Mouse (Mus musculus): ENCODE results near the gene Erbb2.

Erbb2 gene

DNA sequence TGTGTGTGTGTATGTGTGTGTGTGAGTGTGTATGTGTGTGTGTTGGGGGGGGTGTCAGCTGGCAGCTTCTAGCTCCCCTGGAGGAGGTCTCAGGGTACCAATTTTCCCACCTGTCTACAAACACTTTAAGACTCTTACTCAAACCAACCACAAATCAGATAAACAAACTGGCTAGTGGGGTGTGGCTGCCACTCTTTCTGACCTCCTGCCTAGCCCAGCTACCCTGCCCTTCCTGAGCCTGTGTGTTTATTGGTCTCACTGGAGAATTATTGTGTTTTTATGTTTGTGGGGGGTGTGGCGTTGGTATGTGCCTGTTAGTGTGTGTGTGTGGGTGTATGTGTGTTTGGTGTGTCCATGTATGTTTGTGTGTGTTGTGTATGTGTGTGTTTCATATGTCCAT, 4.8 kb downstream of the Erbb2 start:
- Histone ChIP-seq H3K9me3 (ENCODE audit: low read length) (no peaks in the 10 kb centered on the region), H3K4me3 (replicated peaks; ENCODE audit: low read length) (no peak overlapping the region), H3K27me3 (ENCODE audit: insufficient read depth, low read length) (peaks cover 46% of the 10 kb centered on the region), H3K4me1 (replicated peaks; ENCODE audit: low read depth, low read length) (peaks cover 30% of the 10 kb centered on the region), H3K36me3 (ENCODE audit: insufficient read depth, low read length) (0 out of 2 replicates have a peak, but pooled peaks cover 8% of the 10 kb centered on the region)
- TF ChIP-seq NANOG (IDR thresholded peaks at IDR 0.05; ENCODE audit: borderline replicate concordance, low read length) = no peak

DNA sequence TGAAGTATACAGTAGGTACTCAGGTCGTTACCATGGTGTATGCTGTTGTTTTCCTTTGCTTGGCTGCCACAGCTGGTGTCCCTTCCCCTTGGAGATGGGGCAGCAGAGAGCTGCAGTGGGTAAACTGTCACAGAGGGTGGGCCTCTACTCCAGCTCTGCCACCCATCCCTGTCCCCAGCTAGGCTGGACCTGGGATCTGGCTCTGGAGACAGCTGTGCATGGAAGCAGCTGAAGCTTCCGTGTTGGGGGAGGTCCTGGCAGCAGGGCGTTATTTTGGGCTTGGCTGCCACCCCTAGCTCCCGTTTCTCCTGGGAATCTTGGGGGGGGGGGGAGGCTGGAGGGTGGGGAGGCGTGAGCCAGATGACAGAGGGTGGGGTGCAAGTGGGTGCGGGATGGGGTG, 6.0 kb downstream of the Erbb2 start:
- Histone ChIP-seq H3K9me3 (ENCODE audit: low read length) (no peaks in the 10 kb centered on the region), H3K27me3 (ENCODE audit: insufficient read depth, low read length) (peaks cover 37% of the 10 kb centered on the region), H3K4me3 (replicated peaks; ENCODE audit: low read length) (no peak overlapping the region), H3K36me3 (ENCODE audit: insufficient read depth, low read length) (peaks cover 16% of the 10 kb centered on the region), H3K4me1 (replicated peaks; ENCODE audit: low read depth, low read length) (peaks cover 26% of the 10 kb centered on the region)
- TF ChIP-seq CTCF (conservative IDR thresholded peaks at IDR 0.05; ENCODE audit: low read length) (no peak), POU5F1 (IDR thresholded peaks at IDR 0.05; ENCODE audit: borderline replicate concordance, low read length) (no peak), NANOG (IDR thresholded peaks at IDR 0.05; ENCODE audit: borderline replicate concordance, low read length) (no peak)

DNA sequence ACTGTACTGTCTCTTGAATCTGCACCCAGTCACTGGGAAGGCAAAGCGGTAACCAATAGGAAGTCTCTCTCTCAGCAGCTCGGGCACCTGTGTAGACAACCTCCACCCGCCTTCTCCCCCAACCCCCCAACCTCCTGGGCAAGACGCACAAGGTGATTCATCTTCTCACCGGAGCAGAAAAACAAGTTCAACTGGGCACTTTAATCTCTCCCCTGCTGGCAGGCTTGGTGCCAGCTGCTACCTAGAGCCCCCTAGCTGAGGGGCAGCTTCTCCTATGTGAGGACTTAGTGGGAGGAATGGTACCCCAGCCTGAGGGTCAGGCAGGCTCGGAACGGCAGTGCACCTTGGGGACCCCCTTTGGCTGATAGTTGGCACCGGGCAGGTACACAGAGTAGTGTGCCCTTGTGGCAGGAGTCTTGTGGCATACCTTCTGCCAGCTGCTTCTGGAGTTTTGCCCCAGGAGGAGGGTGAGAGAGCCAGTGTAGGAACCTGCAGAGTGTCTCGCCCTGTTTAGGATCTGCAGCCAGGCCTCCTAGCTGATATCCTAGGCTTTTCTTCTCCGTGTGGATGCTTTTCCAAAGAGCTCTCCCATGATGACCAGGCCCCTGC, 6.8 kb downstream of the Erbb2 start:
- H3K9me3 ChIP-seq (ENCODE audit: low read length) = no peaks in the 10 kb centered on the region
- no peak overlapping the region for H3K4me3 ChIP-seq (replicated peaks; ENCODE audit: low read length)
- peaks cover 19% of the 10 kb centered on the region for H3K4me1 ChIP-seq (replicated peaks; ENCODE audit: low read depth, low read length)
- peaks cover 29% of the 10 kb centered on the region for H3K27me3 ChIP-seq (ENCODE audit: insufficient read depth, low read length)
- TF ChIP-seq POU5F1 (IDR thresholded peaks at IDR 0.05; ENCODE audit: borderline replicate concordance, low read length) (no peak), CTCF (conservative IDR thresholded peaks at IDR 0.05; ENCODE audit: low read length) (no peak), NANOG (IDR thresholded peaks at IDR 0.05; ENCODE audit: borderline replicate concordance, low read length) (no peak)
- H3K36me3 ChIP-seq (ENCODE audit: insufficient read depth, low read length) = peaks cover 16% of the 10 kb centered on the region

DNA sequence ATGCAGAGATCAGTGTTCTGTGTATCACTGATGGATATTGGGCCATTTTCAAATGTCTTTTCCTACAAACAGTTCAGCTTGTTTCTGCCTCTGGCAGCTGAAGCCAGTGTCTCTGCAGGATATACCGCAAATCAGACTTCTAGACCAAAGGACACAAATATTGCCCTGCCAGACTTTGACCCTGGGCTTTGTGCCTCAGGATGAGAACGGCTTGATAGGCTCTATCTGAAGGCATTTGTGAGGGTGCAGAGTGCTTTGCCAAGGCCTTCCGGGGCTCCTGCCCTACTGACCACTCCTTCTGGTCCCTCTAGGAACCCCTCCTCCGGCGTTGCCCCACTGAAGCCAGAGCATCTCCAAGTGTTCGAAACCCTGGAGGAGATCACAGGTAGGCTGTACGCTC, 14.3 kb downstream of the Erbb2 start:
- Histone ChIP-seq H3K4me3 (replicated peaks; ENCODE audit: low read length) (no peak overlapping the region), H3K27me3 (ENCODE audit: insufficient read depth, low read length) (peaks cover 6% of the 10 kb centered on the region; the same call in 1 of the 2 replicates)
- no peak for TF ChIP-seq CTCF (conservative IDR thresholded peaks at IDR 0.05; ENCODE audit: low read length)
- no peak for TF ChIP-seq POU5F1 (IDR thresholded peaks at IDR 0.05; ENCODE audit: borderline replicate concordance, low read length)

DNA sequence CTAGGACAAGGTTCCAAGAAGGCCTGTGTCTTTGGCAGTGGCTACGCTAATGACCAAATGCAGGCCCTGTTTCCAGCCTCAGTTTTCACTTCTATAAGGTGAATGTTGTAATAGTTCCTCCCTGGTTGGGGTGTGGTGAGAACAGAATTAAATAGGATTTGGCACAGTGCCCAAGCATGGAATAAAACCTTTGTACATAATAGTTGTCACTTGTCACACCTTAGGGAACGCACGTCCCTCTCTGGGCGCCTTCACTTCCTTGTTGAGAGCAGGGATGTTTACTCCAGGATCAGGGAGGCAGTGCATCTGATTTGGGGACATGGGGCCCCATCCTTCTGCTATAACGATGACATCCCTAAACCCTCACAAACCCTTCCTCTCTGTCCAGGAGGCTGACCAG, 16.2 kb downstream of the Erbb2 start:
- Histone ChIP-seq H3K27me3 (ENCODE audit: insufficient read depth, low read length) (peaks cover 6% of the 10 kb centered on the region; the same call in 1 of the 2 replicates), H3K9me3 (ENCODE audit: low read length) (no peaks in the 10 kb centered on the region), H3K4me3 (replicated peaks; ENCODE audit: low read length) (no peak overlapping the region), H3K4me1 (replicated peaks; ENCODE audit: low read depth, low read length) (peaks cover 6% of the 10 kb centered on the region; the same call in 1 of the 2 replicates), H3K36me3 (ENCODE audit: insufficient read depth, low read length) (peaks cover 27% of the 10 kb centered on the region)
- no peak for TF ChIP-seq NANOG (IDR thresholded peaks at IDR 0.05; ENCODE audit: borderline replicate concordance, low read length)
- TF ChIP-seq POU5F1 (IDR thresholded peaks at IDR 0.05; ENCODE audit: borderline replicate concordance, low read length) = no peak
- no peak for TF ChIP-seq CTCF (conservative IDR thresholded peaks at IDR 0.05; ENCODE audit: low read length)

More for the DNA sequence above, 14.3 kb downstream of the Erbb2 start:
- H3K9me3 ChIP-seq (ENCODE audit: low read length) = no peaks in the 10 kb centered on the region
- peaks cover 3% of the 10 kb centered on the region; the same call in 1 of the 2 replicates for H3K4me1 ChIP-seq (replicated peaks; ENCODE audit: low read depth, low read length)
- H3K36me3 ChIP-seq (ENCODE audit: insufficient read depth, low read length) = peaks cover 34% of the 10 kb centered on the region

DNA sequence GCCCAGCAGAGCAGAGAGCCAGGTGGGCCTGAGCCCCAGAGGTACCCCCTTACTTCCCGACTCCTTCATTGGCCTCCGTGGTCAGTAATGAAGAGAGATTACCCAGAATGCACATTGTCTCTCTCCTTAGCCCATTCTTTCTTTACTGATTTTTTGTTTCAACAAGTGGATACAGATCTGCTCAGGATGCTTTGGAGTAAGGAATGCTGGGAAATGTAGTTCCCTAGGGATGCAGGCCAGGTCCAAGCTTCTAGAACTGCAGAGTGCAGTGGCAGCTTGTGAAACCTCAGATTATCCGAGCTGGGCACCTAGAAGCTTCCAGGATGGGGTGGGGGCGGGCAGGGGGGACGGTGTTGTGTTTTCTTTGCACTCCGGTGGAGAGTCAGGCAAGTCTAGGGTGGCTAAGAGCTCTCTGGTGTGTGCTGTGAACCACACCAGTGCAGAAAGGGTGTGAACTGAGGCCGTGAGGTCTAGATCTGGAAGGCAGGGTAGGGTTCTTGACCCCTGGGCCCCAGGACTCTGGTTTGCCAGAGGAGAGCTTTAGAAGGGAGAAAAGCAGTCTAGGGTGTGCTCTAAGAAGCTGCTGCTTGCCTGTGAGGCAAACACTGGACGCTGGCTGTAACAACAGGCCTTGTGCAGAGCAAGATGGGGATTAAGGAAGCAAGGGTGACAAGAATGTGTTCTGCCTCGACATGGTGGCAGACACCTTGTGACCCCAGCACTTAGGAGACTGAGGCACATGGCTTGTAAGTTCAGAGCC, 19.7 kb downstream of the Erbb2 start:
- H3K9me3 ChIP-seq (ENCODE audit: low read length) = no peaks in the 10 kb centered on the region
- H3K4me3 ChIP-seq (replicated peaks; ENCODE audit: low read length) = no peak overlapping the region
- no peak for TF ChIP-seq NANOG (IDR thresholded peaks at IDR 0.05; ENCODE audit: borderline replicate concordance, low read length)
- no peak for TF ChIP-seq POU5F1 (IDR thresholded peaks at IDR 0.05; ENCODE audit: borderline replicate concordance, low read length)
- TF ChIP-seq CTCF (conservative IDR thresholded peaks at IDR 0.05; ENCODE audit: low read length) = no peak
- H3K4me1 ChIP-seq (replicated peaks; ENCODE audit: low read depth, low read length) = peaks cover 12% of the 10 kb centered on the region
- H3K36me3 ChIP-seq (ENCODE audit: insufficient read depth, low read length) = peaks cover 53% of the 10 kb centered on the region
- H3K27me3 ChIP-seq (ENCODE audit: insufficient read depth, low read length) = 0 out of 2 replicates have a peak, but pooled peaks cover 2% of the 10 kb centered on the region

DNA sequence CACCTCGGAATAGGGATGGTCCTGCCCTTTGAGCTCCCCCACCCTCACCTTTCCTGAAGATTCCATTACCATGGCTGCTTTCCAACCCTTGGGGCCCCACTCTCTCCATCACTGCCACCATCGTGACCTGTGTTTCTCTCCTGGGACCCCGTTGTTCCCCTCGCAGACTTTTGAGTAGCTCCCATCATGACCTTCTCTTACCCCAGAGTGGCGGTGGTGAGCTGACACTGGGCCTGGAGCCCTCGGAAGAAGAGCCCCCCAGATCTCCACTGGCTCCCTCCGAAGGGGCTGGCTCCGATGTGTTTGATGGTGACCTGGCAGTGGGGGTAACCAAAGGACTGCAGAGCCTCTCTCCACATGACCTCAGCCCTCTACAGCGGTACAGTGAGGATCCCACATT, 23.5 kb downstream of the Erbb2 start:
- Histone ChIP-seq H3K4me1 (replicated peaks; ENCODE audit: low read depth, low read length) (peaks cover 28% of the 10 kb centered on the region), H3K9me3 (ENCODE audit: low read length) (no peaks in the 10 kb centered on the region), H3K4me3 (replicated peaks; ENCODE audit: low read length) (no peak overlapping the region), H3K27me3 (ENCODE audit: insufficient read depth, low read length) (no peaks in the 10 kb centered on the region), H3K36me3 (ENCODE audit: insufficient read depth, low read length) (peaks cover 40% of the 10 kb centered on the region)
- TF ChIP-seq NANOG (IDR thresholded peaks at IDR 0.05; ENCODE audit: borderline replicate concordance, low read length) = no peak
- TF ChIP-seq CTCF (conservative IDR thresholded peaks at IDR 0.05; ENCODE audit: low read length) = no peak
- no peak for TF ChIP-seq POU5F1 (IDR thresholded peaks at IDR 0.05; ENCODE audit: borderline replicate concordance, low read length)

DNA sequence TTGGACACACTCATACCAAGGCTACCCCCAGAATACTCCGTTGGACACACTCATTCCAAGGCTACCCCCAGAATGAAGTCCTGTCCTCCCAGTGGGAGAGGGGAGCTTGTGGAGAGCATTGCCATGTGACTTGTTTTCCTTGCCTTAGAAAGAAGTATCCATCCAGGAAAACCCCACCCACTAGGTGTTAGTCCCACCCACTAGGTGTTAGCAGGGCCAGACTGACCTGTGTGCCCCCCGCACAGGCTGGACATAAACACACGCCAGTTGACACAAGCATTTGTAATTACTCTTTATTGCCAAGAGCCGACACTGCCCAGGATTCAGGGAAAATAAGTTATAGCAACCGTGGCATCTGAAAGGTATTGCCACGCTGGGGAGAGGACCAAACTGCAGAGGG, 25.2 kb downstream of the Erbb2 start:
- TF ChIP-seq POU5F1 (IDR thresholded peaks at IDR 0.05; ENCODE audit: borderline replicate concordance, low read length) (no peak), NANOG (IDR thresholded peaks at IDR 0.05; ENCODE audit: borderline replicate concordance, low read length) (no peak), CTCF (conservative IDR thresholded peaks at IDR 0.05; ENCODE audit: low read length) (no peak)
- Histone ChIP-seq H3K9me3 (ENCODE audit: low read length) (no peaks in the 10 kb centered on the region), H3K4me1 (replicated peaks; ENCODE audit: low read depth, low read length) (peaks cover 28% of the 10 kb centered on the region), H3K4me3 (replicated peaks; ENCODE audit: low read length) (no peak overlapping the region), H3K36me3 (ENCODE audit: insufficient read depth, low read length) (peaks cover 40% of the 10 kb centered on the region), H3K27me3 (ENCODE audit: insufficient read depth, low read length) (no peaks in the 10 kb centered on the region)
